Mouse (Mus musculus): Measurements from ENCODE around the gene Adgrg3.

- TF ChIP-seq CTCF (IDR thresholded peaks at IDR 0.05; ENCODE audit: low read depth) (no peak), EP300 (IDR thresholded peaks at IDR 0.05; ENCODE audit: low read depth) (no peak)
These were observed 24.6 kb downstream of the Adgrg3 start for GRCm38 (mm10) chr8:95041883-95042784.
